Mouse (Mus musculus): ENCODE results near the gene Rbbp4. TPM values are rescaled to one million over a fixed set of nuclear protein-coding genes. Genes with fewer than 3 reads are reported as not detected.

Gene Rbbp4
- polyA plus RNA-seq, 1 experiment from 2014 or later = 292 TPM

- Histone ChIP-seq H3K27ac (no peak overlapping the region), H3K4me1 (0 out of 2 replicates have a peak, but pooled peaks cover 2% of the 10 kb centered on the region), H3K9me3 (replicated peaks) (no peaks in the 10 kb centered on the region), H3K9ac (no peak overlapping the region), H3K4me3 (no peak overlapping the region), H3K27me3 (replicated peaks) (no peaks in the 10 kb centered on the region), H3K36me3 (peaks cover 96% of the 10 kb centered on the region), H3K4me2 (no peak overlapping the region)
- WGBS (ENCODE audit: insufficient replicate concordance) = 85% methylated on average over 1 of the region's 1 CpGs
- no peak for ATAC-seq
Observed at GRCm38 (mm10) chr4:129320876-129321275, 14.3 kb downstream of the Rbbp4 start.

- whole genome bisulfite sequencing (ENCODE audit: insufficient replicate concordance) = 71% methylated on average over 3 of the region's 3 CpGs
- ATAC-seq = no peak
Observed at GRCm38 (mm10) chr4:129313886-129314285, 21.3 kb downstream of the Rbbp4 start.

GRCm38 (mm10) chr4:129307936-129308335, 27.2 kb downstream of the Rbbp4 start:
- H3K27ac ChIP-seq = no peak overlapping the region
- no peaks in the 10 kb centered on the region for H3K9me3 ChIP-seq (replicated peaks)
- no peak overlapping the region for H3K9ac ChIP-seq
- H3K4me3 ChIP-seq = no peak overlapping the region
- no peak overlapping the region for H3K4me2 ChIP-seq
- WGBS (ENCODE audit: insufficient replicate concordance) = 91% methylated on average over 1 of the region's 1 CpGs
- peaks cover 76% of the 10 kb centered on the region for H3K36me3 ChIP-seq
- no peaks in the 10 kb centered on the region for H3K27me3 ChIP-seq (replicated peaks)
- ATAC-seq = no peak
- peaks cover 25% of the 10 kb centered on the region for H3K4me1 ChIP-seq

More at GRCm38 (mm10) chr4:129313886-129314285, 21.3 kb downstream of the Rbbp4 start:
- peaks cover 99% of the 10 kb centered on the region for H3K36me3 ChIP-seq
- H3K9ac ChIP-seq = no peak overlapping the region
- H3K4me2 ChIP-seq = no peak overlapping the region
- H3K4me3 ChIP-seq = no peak overlapping the region
- H3K4me1 ChIP-seq = 0 out of 2 replicates have a peak, but pooled peaks cover 6% of the 10 kb centered on the region
- no peaks in the 10 kb centered on the region for H3K27me3 ChIP-seq (replicated peaks)
- no peak overlapping the region for H3K27ac ChIP-seq
- no peaks in the 10 kb centered on the region for H3K9me3 ChIP-seq (replicated peaks)

GRCm38 (mm10) chr4:129304306-129304705, 30.9 kb downstream of the Rbbp4 start:
- 6% methylated on average over 1 of the region's 1 CpGs for WGBS (ENCODE audit: insufficient replicate concordance)
- H3K27ac ChIP-seq = no peak overlapping the region
- peaks cover 40% of the 10 kb centered on the region for H3K36me3 ChIP-seq
- no peak overlapping the region for H3K4me3 ChIP-seq
- H3K4me2 ChIP-seq = peak overlapping the region; percentile 13; the same call in 1 of the 2 replicates
- H3K27me3 ChIP-seq (replicated peaks) = no peaks in the 10 kb centered on the region
- H3K4me1 ChIP-seq = peaks cover 31% of the 10 kb centered on the region
- H3K9ac ChIP-seq = no peak overlapping the region
- H3K9me3 ChIP-seq (replicated peaks) = 0 out of 2 replicates have a peak, but pooled peaks cover 4% of the 10 kb centered on the region
- peak; percentile 78 for ATAC-seq

GRCm38 (mm10) chr4:129303816-129304215, 31.4 kb downstream of the Rbbp4 start:
- 81% methylated on average over 9 of the region's 9 CpGs for WGBS (ENCODE audit: insufficient replicate concordance)
- peak; percentile 9; the same call in 1 of the 2 replicates for ATAC-seq
- H3K9me3 ChIP-seq (replicated peaks) = 0 out of 2 replicates have a peak, but pooled peaks cover 4% of the 10 kb centered on the region
- no peak overlapping the region for H3K9ac ChIP-seq
- peaks cover 31% of the 10 kb centered on the region for H3K4me1 ChIP-seq
- H3K27ac ChIP-seq = no peak overlapping the region
- no peaks in the 10 kb centered on the region for H3K27me3 ChIP-seq (replicated peaks)
- no peak overlapping the region; the same call in 1 of the 2 replicates for H3K4me2 ChIP-seq
- H3K4me3 ChIP-seq = no peak overlapping the region
- H3K36me3 ChIP-seq = peaks cover 35% of the 10 kb centered on the region

- Histone ChIP-seq H3K4me2 (no peak overlapping the region), H3K9me3 (replicated peaks) (0 out of 2 replicates have a peak, but pooled peaks cover 4% of the 10 kb centered on the region), H3K27me3 (replicated peaks) (no peaks in the 10 kb centered on the region), H3K27ac (no peak overlapping the region), H3K9ac (no peak overlapping the region), H3K36me3 (peaks cover 31% of the 10 kb centered on the region), H3K4me1 (peaks cover 32% of the 10 kb centered on the region), H3K4me3 (no peak overlapping the region)
- WGBS (ENCODE audit: insufficient replicate concordance) = 82% methylated on average over 5 of the region's 5 CpGs
- ATAC-seq = no peak
Observed at GRCm38 (mm10) chr4:129303401-129303800, 31.8 kb downstream of the Rbbp4 start.

- H3K4me2 ChIP-seq = no peak overlapping the region
- H3K27ac ChIP-seq = no peak overlapping the region
- WGBS (ENCODE audit: insufficient replicate concordance) = 68% methylated on average over 10 of the region's 10 CpGs
- no peak for ATAC-seq
- no peak overlapping the region for H3K9ac ChIP-seq
- H3K4me3 ChIP-seq = no peak overlapping the region
- no peaks in the 10 kb centered on the region for H3K27me3 ChIP-seq (replicated peaks)
- H3K36me3 ChIP-seq = no peaks in the 10 kb centered on the region
- H3K4me1 ChIP-seq = peaks cover 34% of the 10 kb centered on the region
- H3K9me3 ChIP-seq (replicated peaks) = 0 out of 2 replicates have a peak, but pooled peaks cover 4% of the 10 kb centered on the region
Observed at GRCm38 (mm10) chr4:129299121-129299520, 36.0 kb downstream of the Rbbp4 start.

GRCm38 (mm10) chr4:129297724-129298123, 37.4 kb downstream of the Rbbp4 start:
- Histone ChIP-seq H3K27ac (no peak overlapping the region), H3K4me1 (peaks cover 22% of the 10 kb centered on the region), H3K36me3 (no peaks in the 10 kb centered on the region), H3K4me3 (no peak overlapping the region), H3K27me3 (replicated peaks) (peaks cover 13% of the 10 kb centered on the region), H3K4me2 (no peak overlapping the region), H3K9ac (no peak overlapping the region), H3K9me3 (replicated peaks) (0 out of 2 replicates have a peak, but pooled peaks cover 4% of the 10 kb centered on the region)
- 80% methylated on average over 4 of the region's 4 CpGs for WGBS (ENCODE audit: insufficient replicate concordance)
- ATAC-seq = no peak

- H3K9ac ChIP-seq = no peak overlapping the region
- no peak overlapping the region for H3K4me2 ChIP-seq
- H3K36me3 ChIP-seq = no peaks in the 10 kb centered on the region
- no peak for ATAC-seq
- no peak overlapping the region for H3K4me3 ChIP-seq
- 0 out of 2 replicates have a peak, but pooled peaks cover 4% of the 10 kb centered on the region for H3K9me3 ChIP-seq (replicated peaks)
- WGBS (ENCODE audit: insufficient replicate concordance) = 67% methylated on average over 7 of the region's 7 CpGs
- peaks cover 19% of the 10 kb centered on the region for H3K4me1 ChIP-seq
- peaks cover 21% of the 10 kb centered on the region for H3K27me3 ChIP-seq (replicated peaks)
- H3K27ac ChIP-seq = no peak overlapping the region; the same call in 1 of the 2 replicates
Observed at GRCm38 (mm10) chr4:129296066-129296465, 39.1 kb downstream of the Rbbp4 start.

- Histone ChIP-seq H3K36me3 (no peaks in the 10 kb centered on the region), H3K4me1 (peaks cover 19% of the 10 kb centered on the region), H3K9ac (no peak overlapping the region), H3K27ac (peak overlapping the region; percentile 37; the same call in 1 of the 2 replicates), H3K4me2 (peak overlapping the region; percentile 4; the same call in 1 of the 2 replicates), H3K4me3 (no peak overlapping the region), H3K27me3 (replicated peaks) (peaks cover 22% of the 10 kb centered on the region), H3K9me3 (replicated peaks) (no peaks in the 10 kb centered on the region)
- WGBS (ENCODE audit: insufficient replicate concordance) = 0% methylated on average over 2 of the region's 2 CpGs
- ATAC-seq = peak; percentile 76
Observed at GRCm38 (mm10) chr4:129295188-129295587, 40.0 kb downstream of the Rbbp4 start.

GRCm38 (mm10) chr4:129293702-129294101, 41.5 kb downstream of the Rbbp4 start:
- no peak overlapping the region for H3K27ac ChIP-seq
- 51% methylated on average over 16 of the region's 16 CpGs for WGBS (ENCODE audit: insufficient replicate concordance)

GRCm38 (mm10) chr4:129292831-129293230, 42.3 kb downstream of the Rbbp4 start:
- no peak overlapping the region for H3K4me2 ChIP-seq
- WGBS (ENCODE audit: insufficient replicate concordance) = 43% methylated on average over 7 of the region's 7 CpGs
- ATAC-seq = no peak

More at GRCm38 (mm10) chr4:129293702-129294101, 41.5 kb downstream of the Rbbp4 start:
- Histone ChIP-seq H3K27me3 (replicated peaks) (peaks cover 35% of the 10 kb centered on the region), H3K9ac (no peak overlapping the region), H3K4me3 (no peak overlapping the region), H3K9me3 (replicated peaks) (no peaks in the 10 kb centered on the region), H3K4me1 (peaks cover 19% of the 10 kb centered on the region), H3K36me3 (no peaks in the 10 kb centered on the region), H3K4me2 (no peak overlapping the region)
- no peak for ATAC-seq

More at GRCm38 (mm10) chr4:129292831-129293230, 42.3 kb downstream of the Rbbp4 start:
- no peak overlapping the region for H3K27ac ChIP-seq
- H3K36me3 ChIP-seq = no peaks in the 10 kb centered on the region
- H3K9me3 ChIP-seq (replicated peaks) = no peaks in the 10 kb centered on the region
- no peak overlapping the region for H3K9ac ChIP-seq
- peaks cover 19% of the 10 kb centered on the region for H3K4me1 ChIP-seq
- peaks cover 44% of the 10 kb centered on the region for H3K27me3 ChIP-seq (replicated peaks)
- no peak overlapping the region for H3K4me3 ChIP-seq
